Mouse (Mus musculus): ENCODE measurements at regions not wholly inside any gene's neighbourhood (a gene's known extent, or its start where the extent isn't known, plus 50 kb on each side); places are given as distances from the start of the nearest gene placed in this dataset.

DNA sequence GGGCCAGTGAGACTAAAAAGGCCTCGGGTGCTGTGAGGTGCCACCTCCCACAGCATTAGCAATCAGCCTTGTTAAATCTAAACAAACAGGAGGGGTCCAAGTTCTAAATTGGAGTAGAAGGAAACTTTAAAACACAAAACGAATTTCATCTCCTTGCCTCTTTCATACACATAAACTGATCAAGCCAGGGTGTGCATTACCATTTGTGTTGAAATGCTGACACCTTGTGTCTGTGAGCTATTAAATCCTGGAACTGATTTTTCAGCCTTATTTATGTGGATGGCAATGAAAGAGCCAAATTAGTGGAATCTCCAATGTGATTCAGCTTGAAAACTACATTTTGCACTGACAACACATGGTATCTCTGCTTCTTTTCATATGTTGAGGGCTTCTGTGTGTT lies 114.8 kb downstream of the Pcsk1 start:
- no peak for ATAC-seq (ENCODE audit: low read depth)
- WGBS (ENCODE audit: insufficient replicate concordance): 22% methylated on average over 2 of the region's 2 CpGs
- Histone ChIP-seq H3K4me2 (no peak overlapping the region), H3K9me3 (replicated peaks) (no peaks in the 10 kb centered on the region), H3K9ac (no peak overlapping the region), H3K27ac (no peak overlapping the region), H3K4me3 (replicated peaks) (no peak overlapping the region), H3K4me1 (replicated peaks) (no peaks in the 10 kb centered on the region), H3K36me3 (no peaks in the 10 kb centered on the region), H3K27me3 (no peaks in the 10 kb centered on the region)
- no peak for DNase-seq

DNA sequence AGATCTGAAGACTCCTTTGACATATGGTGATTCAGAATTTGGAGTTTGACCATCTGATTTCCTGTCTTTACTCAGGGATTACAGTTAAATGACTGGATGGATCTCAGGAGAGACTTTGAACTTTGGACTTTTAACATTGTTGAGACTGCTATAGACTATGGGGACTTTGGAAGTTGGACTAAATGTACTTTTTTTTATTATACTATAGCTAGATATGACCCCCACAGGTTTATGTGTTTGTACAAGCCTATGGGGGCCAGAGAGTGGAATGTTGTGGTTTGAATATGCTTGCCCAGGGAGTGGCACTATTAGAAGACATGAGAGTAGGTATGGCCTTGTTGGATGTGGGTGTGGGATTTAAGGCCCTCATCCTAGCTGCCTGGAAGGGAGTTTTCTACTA lies 134.3 kb downstream of the Pcsk1 start:
- Histone ChIP-seq H3K27me3 (no peaks in the 10 kb centered on the region), H3K4me1 (replicated peaks) (no peaks in the 10 kb centered on the region), H3K27ac (no peak overlapping the region), H3K4me3 (replicated peaks) (no peak overlapping the region), H3K4me2 (no peak overlapping the region), H3K9ac (no peak overlapping the region), H3K9me3 (replicated peaks) (no peaks in the 10 kb centered on the region), H3K36me3 (no peaks in the 10 kb centered on the region)
- ATAC-seq (ENCODE audit: low read depth): no peak
- DNase-seq: no peak

DNA sequence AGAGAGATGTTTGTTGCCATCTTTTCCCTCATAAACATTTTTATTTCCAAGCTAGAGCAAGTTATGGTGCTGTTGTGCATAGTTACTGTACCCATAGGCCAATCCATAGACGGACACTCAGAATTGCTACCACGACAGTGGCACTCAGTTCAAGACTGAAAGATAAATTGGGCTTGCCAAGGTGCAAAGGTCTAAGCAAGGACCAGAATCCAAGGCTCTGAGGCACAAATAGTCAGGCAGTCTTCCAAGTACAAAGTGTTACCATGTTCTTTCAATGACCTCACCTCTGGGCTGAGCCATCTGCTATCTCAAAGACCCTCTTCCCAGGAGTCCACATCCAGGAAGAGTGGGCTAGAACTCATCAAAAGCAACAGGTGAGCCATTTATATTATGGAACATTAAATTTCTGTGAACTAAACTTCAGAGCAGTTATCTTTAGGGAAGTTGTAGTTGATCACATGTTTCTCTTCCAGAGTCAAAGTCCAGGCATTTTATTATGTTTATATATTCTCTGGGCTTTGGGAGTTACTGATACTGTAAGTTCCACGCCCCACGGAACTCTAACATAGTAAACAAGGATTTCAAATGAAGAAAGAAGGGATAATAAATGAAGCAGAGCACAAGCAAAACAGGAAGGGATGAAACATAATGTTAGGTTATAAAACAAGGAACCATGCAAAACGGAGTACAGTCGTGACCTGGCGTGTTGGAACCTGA lies 136.1 kb downstream of the Pcsk1 start:
- no peak overlapping the region for H3K4me2 ChIP-seq
- H3K4me1 ChIP-seq (replicated peaks): no peaks in the 10 kb centered on the region
- no peak overlapping the region for H3K27ac ChIP-seq
- no peaks in the 10 kb centered on the region for H3K27me3 ChIP-seq
- ATAC-seq (ENCODE audit: low read depth): no peak
- 71% methylated on average over 7 of the region's 7 CpGs for WGBS (ENCODE audit: insufficient replicate concordance)
- H3K9me3 ChIP-seq (replicated peaks): no peaks in the 10 kb centered on the region
- no peak for DNase-seq
- no peak overlapping the region for H3K9ac ChIP-seq
- H3K36me3 ChIP-seq: no peaks in the 10 kb centered on the region
- no peak overlapping the region for H3K4me3 ChIP-seq (replicated peaks)

- Histone ChIP-seq H3K9me3 (replicated peaks) (no peaks in the 10 kb centered on the region), H3K36me3 (no peaks in the 10 kb centered on the region), H3K27me3 (no peaks in the 10 kb centered on the region), H3K4me3 (replicated peaks) (no peak overlapping the region), H3K27ac (no peak overlapping the region), H3K4me2 (no peak overlapping the region), H3K9ac (no peak overlapping the region), H3K4me1 (replicated peaks) (no peaks in the 10 kb centered on the region)
- DNase-seq: peak; percentile 13
- WGBS (ENCODE audit: insufficient replicate concordance): 8% methylated on average over 5 of the region's 5 CpGs
- ATAC-seq (ENCODE audit: low read depth): no peak
Measured at GRCm38 (mm10) chr13:75227616-75228277, 138.1 kb downstream of the Pcsk1 start.

- ATAC-seq (ENCODE audit: low read depth): no peak
Measured at GRCm38 (mm10) chr13:75236424-75236823, 146.8 kb downstream of the Pcsk1 start.

More at GRCm38 (mm10) chr13:75236424-75236823, 146.8 kb downstream of the Pcsk1 start:
- no peaks in the 10 kb centered on the region for H3K9me3 ChIP-seq (replicated peaks)
- H3K36me3 ChIP-seq: no peaks in the 10 kb centered on the region
- no peak for DNase-seq
- no peaks in the 10 kb centered on the region for H3K27me3 ChIP-seq
- no peak overlapping the region for H3K9ac ChIP-seq
- H3K27ac ChIP-seq: no peak overlapping the region
- H3K4me1 ChIP-seq (replicated peaks): no peaks in the 10 kb centered on the region
- no peak overlapping the region for H3K4me2 ChIP-seq
- 53% methylated on average over 2 of the region's 2 CpGs for WGBS (ENCODE audit: insufficient replicate concordance)
- no peak overlapping the region for H3K4me3 ChIP-seq (replicated peaks)

Measured in liver, embryonic 13.5 days (tissue).